Mouse (Mus musculus): Measurements from ENCODE around the gene Asxl1. TPM values are rescaled to one million over a fixed set of nuclear protein-coding genes. Genes with fewer than 3 reads are reported as not detected.

Asxl1 gene
- polyA plus RNA-seq (2015; fragmentation: Nextera tagmentation; extraction: Ambion mirVana): 6.7 and 7.4 TPM in 2 replicates

DNA sequence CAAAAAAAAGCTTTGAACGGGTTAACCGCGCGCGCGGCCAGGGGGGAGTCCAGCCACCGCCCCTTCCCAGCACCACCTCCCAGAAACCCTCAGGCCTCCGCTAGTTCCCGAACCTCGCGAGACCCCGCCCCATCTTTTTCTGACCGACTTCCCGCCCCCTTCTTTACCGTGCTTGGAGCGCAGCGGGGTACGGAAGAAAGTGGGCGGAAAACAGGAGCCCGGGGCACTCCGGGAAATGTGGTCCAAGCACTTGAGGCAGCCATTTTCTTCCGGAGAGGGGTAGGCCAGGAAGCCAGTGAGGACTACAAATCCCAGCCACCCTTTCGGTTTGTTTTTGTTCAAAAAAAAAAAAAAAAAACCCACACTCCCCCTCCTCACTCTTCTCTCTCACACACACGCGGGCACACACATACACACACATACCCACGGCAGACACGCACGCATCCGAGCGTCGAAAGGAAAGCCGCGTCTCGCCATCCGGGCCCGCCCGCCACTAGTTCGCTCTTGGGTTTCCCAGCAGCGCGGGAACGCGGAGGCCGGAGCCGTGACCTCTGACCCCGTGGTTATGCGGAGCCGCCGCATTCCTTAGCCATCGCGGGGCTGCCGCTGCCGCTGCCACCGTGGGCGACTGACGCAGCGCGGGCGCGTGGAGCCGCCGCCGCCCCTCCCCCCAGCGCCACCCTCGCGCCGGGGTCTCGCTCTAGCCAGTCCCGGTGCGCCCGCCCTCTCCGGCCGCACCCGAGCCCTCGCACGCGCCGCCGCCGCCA, at the start of gene Asxl1:
TSS of gene Asxl1 (plus strand) at position 376 of the 767 bp plus-strand sequence.
- peak within 1 kb of the TSS; percentile 97 for H3K4me3 ChIP-seq (ENCODE audit: low read depth, low read length)
- no peaks in the 10 kb centered on the region for H3K9me3 ChIP-seq (ENCODE audit: control insufficient read depth)
- H3K4me1 ChIP-seq (replicated peaks; ENCODE audit: control insufficient read depth, insufficient read depth, low read length): peaks cover 14% of the 10 kb centered on the region
- H3K9ac ChIP-seq (ENCODE audit: low read depth, low read length): peak within 1 kb of the TSS; percentile 93
- H3K27ac ChIP-seq (ENCODE audit: low read depth, low read length): peak within 1 kb of the TSS; percentile 98
- TF ChIP-seq CTCF (IDR thresholded peaks at IDR 0.05; ENCODE audit: low read depth): no peak
- no peaks in the 10 kb centered on the region for H3K27me3 ChIP-seq (replicated peaks; ENCODE audit: control insufficient read depth, insufficient read depth, low read length)
- ATAC-seq: peak; percentile 95
- under 1% methylated on average over 67 of the region's 79 CpGs for WGBS
- no peaks in the 10 kb centered on the region for H3K36me3 ChIP-seq (ENCODE audit: control insufficient read depth, insufficient read depth)
- H3K4me2 ChIP-seq (replicated peaks; ENCODE audit: low read depth): peak within 1 kb of the TSS; percentile 85

DNA sequence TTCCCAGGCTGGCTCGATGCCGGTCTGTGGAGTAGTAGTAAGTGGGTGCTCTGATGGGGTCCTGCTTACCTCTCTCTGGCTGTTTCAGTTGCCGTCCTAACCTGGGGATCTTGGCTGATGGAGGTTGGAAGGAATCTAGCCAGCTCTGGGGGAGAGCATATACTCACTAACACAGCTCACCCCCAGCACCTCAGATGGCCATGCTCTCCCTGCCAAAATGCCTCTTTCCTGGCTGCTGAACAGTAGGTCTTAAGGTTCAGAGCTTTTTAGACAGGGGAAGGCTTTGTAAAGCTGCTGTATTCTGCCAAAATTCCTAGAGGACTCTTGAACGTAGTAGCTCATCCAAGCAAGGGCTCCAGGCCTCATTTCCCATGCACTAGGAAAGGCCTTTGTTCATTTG, 47.9 kb upstream of the Asxl1 start:
- no peak for ATAC-seq
- Histone ChIP-seq H3K27me3 (replicated peaks; ENCODE audit: control insufficient read depth, insufficient read depth, low read length) (no peaks in the 10 kb centered on the region), H3K27ac (ENCODE audit: low read depth, low read length) (no peak overlapping the region), H3K9me3 (ENCODE audit: control insufficient read depth) (no peaks in the 10 kb centered on the region), H3K4me3 (ENCODE audit: low read depth, low read length) (no peak overlapping the region), H3K9ac (ENCODE audit: low read depth, low read length) (no peak overlapping the region), H3K4me1 (replicated peaks; ENCODE audit: control insufficient read depth, insufficient read depth, low read length) (no peaks in the 10 kb centered on the region; the same call in 1 of the 2 replicates), H3K4me2 (replicated peaks; ENCODE audit: low read depth) (no peak overlapping the region), H3K36me3 (ENCODE audit: control insufficient read depth, insufficient read depth) (peaks cover 9% of the 10 kb centered on the region; the same call in 1 of the 2 replicates)
- 92% methylated on average over 4 of the region's 4 CpGs for WGBS
- no peak for TF ChIP-seq CTCF (IDR thresholded peaks at IDR 0.05; ENCODE audit: low read depth)

DNA sequence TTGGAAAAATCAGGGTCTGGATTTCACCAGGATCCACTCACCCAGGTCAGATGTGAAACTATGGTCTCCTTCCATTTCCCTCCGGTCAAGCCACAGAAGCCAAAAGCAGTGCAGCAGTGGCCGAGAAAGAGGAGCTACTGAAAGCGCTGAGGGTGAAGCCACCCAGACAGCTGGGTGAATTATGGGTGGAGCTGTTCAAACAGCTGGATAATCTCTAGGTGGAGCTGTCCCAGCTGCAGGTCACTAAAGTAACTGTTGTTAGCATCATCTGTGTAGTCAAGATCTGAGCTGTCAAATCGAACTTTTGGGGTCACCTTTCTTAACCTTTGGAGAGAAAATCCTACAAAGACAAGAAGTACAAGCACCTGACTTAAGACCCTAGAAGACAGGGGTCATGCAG, 47.2 kb upstream of the Asxl1 start:
- H3K36me3 ChIP-seq (ENCODE audit: control insufficient read depth, insufficient read depth): peaks cover 9% of the 10 kb centered on the region; the same call in 1 of the 2 replicates
- TF ChIP-seq CTCF (IDR thresholded peaks at IDR 0.05; ENCODE audit: low read depth): no peak
- H3K4me3 ChIP-seq (ENCODE audit: low read depth, low read length): no peak overlapping the region
- no peaks in the 10 kb centered on the region for H3K4me1 ChIP-seq (replicated peaks; ENCODE audit: control insufficient read depth, insufficient read depth, low read length)
- no peak overlapping the region for H3K27ac ChIP-seq (ENCODE audit: low read depth, low read length)
- no peaks in the 10 kb centered on the region for H3K27me3 ChIP-seq (replicated peaks; ENCODE audit: control insufficient read depth, insufficient read depth, low read length)
- no peak overlapping the region for H3K9ac ChIP-seq (ENCODE audit: low read depth, low read length)
- H3K4me2 ChIP-seq (replicated peaks; ENCODE audit: low read depth): no peak overlapping the region
- 0 out of 2 replicates have a peak, but pooled peaks have one; percentile 5 for ATAC-seq
- no peaks in the 10 kb centered on the region for H3K9me3 ChIP-seq (ENCODE audit: control insufficient read depth)
- WGBS: 45% methylated on average over 4 of the region's 4 CpGs

DNA sequence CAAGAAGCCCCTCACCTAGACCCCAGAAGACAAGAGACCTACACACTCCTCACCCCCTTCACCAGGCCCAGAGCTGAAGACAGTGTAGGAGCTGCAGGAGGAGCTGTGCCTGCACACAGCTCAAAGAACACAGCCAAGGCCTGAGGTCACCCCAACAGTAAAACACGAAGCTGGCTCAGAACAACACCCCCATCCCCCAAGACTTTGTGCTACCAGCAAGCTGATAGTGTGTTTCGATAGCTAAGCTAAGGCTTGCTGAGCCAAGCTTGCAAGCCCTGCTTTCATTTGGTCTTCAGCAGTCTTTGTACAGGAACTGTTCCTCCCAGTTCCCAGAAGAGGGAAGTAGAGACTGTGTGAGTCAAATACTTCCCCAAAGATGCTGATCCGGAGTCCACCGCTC, 46.8 kb upstream of the Asxl1 start:
- Histone ChIP-seq H3K27ac (ENCODE audit: low read depth, low read length) (no peak overlapping the region), H3K27me3 (replicated peaks; ENCODE audit: control insufficient read depth, insufficient read depth, low read length) (no peaks in the 10 kb centered on the region)
- WGBS: 49% methylated on average over 4 of the region's 4 CpGs

DNA sequence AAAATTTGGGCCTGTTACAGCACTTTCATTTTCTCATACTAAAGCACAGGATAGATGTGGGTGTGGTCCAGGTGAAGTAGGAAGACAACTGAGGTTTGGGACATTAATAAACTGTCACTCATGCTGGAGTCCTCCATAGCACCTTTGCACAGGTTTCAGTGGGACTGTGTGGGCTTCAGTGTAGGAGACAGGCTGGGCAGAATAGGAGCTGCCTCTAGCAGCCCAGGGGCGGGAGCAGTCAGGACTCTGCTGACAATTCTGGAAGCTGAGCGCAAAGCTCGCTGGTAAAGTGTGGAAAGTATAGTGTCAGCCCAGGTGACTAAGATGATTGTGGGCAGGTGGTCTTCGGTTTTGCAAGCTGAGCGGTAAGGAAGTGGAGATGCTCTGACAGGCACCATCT, 44.5 kb upstream of the Asxl1 start:
- 92% methylated on average over 5 of the region's 5 CpGs for WGBS

More for the DNA sequence above, 46.8 kb upstream of the Asxl1 start:
- Histone ChIP-seq H3K4me2 (replicated peaks; ENCODE audit: low read depth) (no peak overlapping the region), H3K36me3 (ENCODE audit: control insufficient read depth, insufficient read depth) (peaks cover 9% of the 10 kb centered on the region; the same call in 1 of the 2 replicates), H3K4me3 (ENCODE audit: low read depth, low read length) (no peak overlapping the region), H3K9me3 (ENCODE audit: control insufficient read depth) (no peaks in the 10 kb centered on the region), H3K9ac (ENCODE audit: low read depth, low read length) (no peak overlapping the region), H3K4me1 (replicated peaks; ENCODE audit: control insufficient read depth, insufficient read depth, low read length) (no peaks in the 10 kb centered on the region)
- TF ChIP-seq CTCF (IDR thresholded peaks at IDR 0.05; ENCODE audit: low read depth): peak; percentile 46
- ATAC-seq: peak; percentile 26

DNA sequence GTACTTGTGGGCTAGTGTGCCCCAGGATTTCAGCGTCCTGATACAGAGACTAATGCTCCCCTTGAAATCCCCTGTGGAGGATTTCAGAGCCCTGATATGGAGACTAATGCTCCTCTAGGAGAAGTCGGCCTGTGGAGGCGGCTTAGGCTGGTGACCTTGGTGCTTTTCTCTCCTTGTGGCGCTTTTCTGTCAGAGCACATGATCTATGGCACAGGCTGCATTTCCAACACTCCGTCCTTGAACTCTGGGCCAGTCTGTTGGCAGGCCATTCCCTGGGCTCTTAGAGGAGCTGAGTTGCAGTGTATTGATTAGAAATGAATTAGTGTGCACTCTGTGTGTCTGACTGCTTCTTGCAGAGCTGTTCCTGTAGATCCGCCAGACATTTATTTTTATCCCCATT, 40.4 kb upstream of the Asxl1 start:
- Histone ChIP-seq H3K27ac (ENCODE audit: low read depth, low read length) (no peak overlapping the region), H3K9ac (ENCODE audit: low read depth, low read length) (no peak overlapping the region)
- WGBS: 59% methylated on average over 6 of the region's 6 CpGs

More for the DNA sequence above, 44.5 kb upstream of the Asxl1 start:
- Histone ChIP-seq H3K9me3 (ENCODE audit: control insufficient read depth) (no peaks in the 10 kb centered on the region), H3K4me1 (replicated peaks; ENCODE audit: control insufficient read depth, insufficient read depth, low read length) (no peaks in the 10 kb centered on the region), H3K27ac (ENCODE audit: low read depth, low read length) (no peak overlapping the region), H3K9ac (ENCODE audit: low read depth, low read length) (no peak overlapping the region), H3K4me2 (replicated peaks; ENCODE audit: low read depth) (no peak overlapping the region), H3K36me3 (ENCODE audit: control insufficient read depth, insufficient read depth) (peaks cover 3% of the 10 kb centered on the region; the same call in 1 of the 2 replicates), H3K27me3 (replicated peaks; ENCODE audit: control insufficient read depth, insufficient read depth, low read length) (no peaks in the 10 kb centered on the region), H3K4me3 (ENCODE audit: low read depth, low read length) (no peak overlapping the region)
- no peak for ATAC-seq
- TF ChIP-seq CTCF (IDR thresholded peaks at IDR 0.05; ENCODE audit: low read depth): no peak

More for the DNA sequence above, 40.4 kb upstream of the Asxl1 start:
- H3K9me3 ChIP-seq (ENCODE audit: control insufficient read depth): no peaks in the 10 kb centered on the region
- TF ChIP-seq CTCF (IDR thresholded peaks at IDR 0.05; ENCODE audit: low read depth): no peak
- H3K27me3 ChIP-seq (replicated peaks; ENCODE audit: control insufficient read depth, insufficient read depth, low read length): no peaks in the 10 kb centered on the region
- ATAC-seq: peak; percentile 25; the same call in 1 of the 2 replicates
- no peaks in the 10 kb centered on the region; the same call in 1 of the 2 replicates for H3K36me3 ChIP-seq (ENCODE audit: control insufficient read depth, insufficient read depth)
- H3K4me3 ChIP-seq (ENCODE audit: low read depth, low read length): no peak overlapping the region
- H3K4me1 ChIP-seq (replicated peaks; ENCODE audit: control insufficient read depth, insufficient read depth, low read length): no peaks in the 10 kb centered on the region
- no peak overlapping the region for H3K4me2 ChIP-seq (replicated peaks; ENCODE audit: low read depth)

All from intestine, postnatal 0 days (tissue).